10 mouse cellular contexts compared by ENCODE assay signal in genomic region chr16:91935108-91935507, GRCm38 (mm10).
DNase-seq lines count a peak whose midpoint lies in the region; ATAC-seq lines count a peak whose summit lies in the region.
"Had no signal": no experiment of that assay in that cellular context is flagged by ENCODE, and none has a peak within 500 bp of the region (broad histone marks: within the 10 kb centered on the region; RNA-seq: fewer than 3 reads in every experiment).

No protein-coding gene starts in this region.

- no peak overlapping the region for H3K4me3 ChIP-seq in kidney, embryonic 16.5 days (ENCODE audit: low read length)
- H3K4me3 ChIP-seq: heart, embryonic 15.5 days; myocyte had no signal

- H3K9ac ChIP-seq in kidney, embryonic 16.5 days (replicated peaks; ENCODE audit: low read length): peak overlapping the region; percentile 51
- H3K9ac ChIP-seq: heart, embryonic 15.5 days had no signal

- ATAC-seq in kidney, embryonic 16.5 days (ENCODE audit: low FRiP score, low TSS enrichment): no peak
- ATAC-seq in megakaryocyte progenitor cell, adult 5-6 weeks (replicated peaks; ENCODE audit: poor library complexity): 0 out of 2 replicates have a peak, but pooled peaks have one; percentile 14
- ATAC-seq in erythroid progenitor cell, adult 5-6 weeks (replicated peaks; ENCODE audit: low FRiP score, poor library complexity, severe bottlenecking): no peak

- peak; percentile 69 to 83 for DNase-seq in adrenal gland, adult (ENCODE audit: inconsistent age in 2 of 2, low spot score in 1 of 2)
- DNase-seq in adrenal gland, postnatal 4 days (ENCODE audit: low spot score in 2 of 2): no peak
- peak; percentile 65 to 66 for DNase-seq in layer of hippocampus, postnatal 10 days (ENCODE audit: low spot score in 2 of 2)
- DNase-seq in layer of hippocampus, postnatal 14 days (ENCODE audit: low spot score in 2 of 2): no peak
- DNase-seq in adrenal gland, postnatal 14 days: peak; percentile 81

- 34% methylated on average over 8 of the region's 8 CpGs for WGBS in kidney, embryonic 16.5 days

- peak overlapping the region; percentile 51; the same call in 1 of the 2 replicates for H3K27ac ChIP-seq in kidney, embryonic 16.5 days (ENCODE audit: low read length)
- H3K27ac ChIP-seq: heart, embryonic 15.5 days had no signal

- no peaks in the 10 kb centered on the region; the same call in 1 of the 2 replicates for H3K36me3 ChIP-seq in kidney, embryonic 16.5 days (ENCODE audit: insufficient read depth, low read length)

- H3K4me1 ChIP-seq in kidney, embryonic 16.5 days (ENCODE audit: insufficient read depth, low read length): peaks cover 14% of the 10 kb centered on the region

- peak overlapping the region; percentile 31; the same call in 1 of the 2 replicates for H3K4me2 ChIP-seq in kidney, embryonic 16.5 days (replicated peaks; ENCODE audit: low read depth, low read length)
- H3K4me2 ChIP-seq: heart, embryonic 15.5 days had no signal

- no peaks in the 10 kb centered on the region for H3K27me3 ChIP-seq in kidney, embryonic 16.5 days (ENCODE audit: insufficient read depth, low read length)
- H3K27me3 ChIP-seq: heart, embryonic 15.5 days had no signal

- H3K9me3 ChIP-seq in kidney, embryonic 16.5 days (ENCODE audit: low read length): no peaks in the 10 kb centered on the region
- H3K9me3 ChIP-seq: heart, embryonic 15.5 days had no signal

Comparison
In these comparisons a context has a peak if more than half of its experiments do, and no peak if none do; other contexts are left out.
1. DNase-seq: peak in adrenal gland, adult (2 of 2), layer of hippocampus, postnatal 10 days (2 of 2) and adrenal gland, postnatal 14 days (single experiment); none in adrenal gland, postnatal 4 days (0 of 2) and layer of hippocampus, postnatal 14 days (0 of 2).